Mouse (Mus musculus): ENCODE measurements around the gene F8a.

DNA sequence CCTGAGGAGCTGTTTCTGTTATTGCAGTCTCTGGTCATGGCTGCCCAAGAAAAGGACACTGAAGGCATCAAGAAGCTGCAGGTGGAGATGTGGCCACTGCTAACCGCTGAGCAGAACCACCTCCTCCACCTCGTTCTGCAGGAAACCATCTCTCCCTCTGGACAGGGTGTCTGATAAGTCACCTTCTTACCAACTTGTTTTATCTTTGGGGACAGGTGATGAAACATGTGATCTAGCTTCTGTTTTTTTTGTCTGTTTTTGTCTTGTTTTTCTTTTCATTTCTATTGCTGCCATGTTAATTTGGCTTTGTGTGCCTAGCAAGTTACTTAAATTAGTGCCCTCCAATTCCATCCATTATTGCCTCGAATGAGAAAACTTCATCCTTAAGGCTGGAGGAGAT lies 1.2 kb downstream of the F8a start:
- TF ChIP-seq FLI1 (IDR thresholded peaks at IDR 0.05; ENCODE audit: low read length) (no peak), GATA1 (IDR thresholded peaks at IDR 0.05; ENCODE audit: borderline replicate concordance, low read length) (no peak)

All from megakaryocyte, embryonic 14.5 days (primary cell).